15 mouse cellular contexts compared by ENCODE assay signal in the genomic region with DNA sequence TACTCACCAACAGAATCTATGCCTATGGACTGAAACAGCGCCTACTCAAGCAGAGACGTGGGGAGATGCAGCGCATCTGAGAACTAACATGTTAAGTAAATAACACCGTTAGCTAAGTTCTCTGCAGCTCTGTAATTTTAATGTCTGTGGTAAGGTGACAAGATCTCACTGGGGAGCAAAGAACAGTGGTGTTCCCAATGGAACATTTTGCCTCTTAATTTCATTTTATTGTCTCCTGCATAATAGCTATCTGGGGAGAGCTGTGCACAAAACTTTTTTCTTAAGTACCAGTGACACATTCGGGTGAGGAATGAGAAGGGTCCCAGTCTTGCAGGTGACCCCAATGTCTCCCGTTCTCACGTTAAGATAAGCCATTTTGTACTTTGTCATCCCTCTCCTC.
DNase-seq lines count a peak whose midpoint lies in the region.
"Had no signal": no experiment of that assay in that cellular context is flagged by ENCODE, and none has a peak within 500 bp of the region (broad histone marks: within the 10 kb centered on the region; RNA-seq: fewer than 3 reads in every experiment).

Gene Vmn1r1 (minus strand): TSS at position 101 of the 400 bp plus-strand sequence.

- DNase-seq in testis, postnatal 10 days (ENCODE audit: low spot score) = peak; percentile 13
- DNase-seq in testis, postnatal 14 days (ENCODE audit: low spot score) = no peak
- peak; percentile 14 for DNase-seq in brain, adult 2 months (ENCODE audit: low read depth, low spot score)
- no peak for DNase-seq in thymus, adult 18-20 months
- DNase-seq: adrenal gland, adult 2 months; adrenal gland, adult 8-10 months; adrenal gland, postnatal 10 days; adrenal gland, postnatal 14 days; adrenal gland, postnatal 25 days; adrenal gland, postnatal 36 days; B cell, adult 2 months; cerebellum, adult 11 months; cerebellum, adult 11-12 months; cerebellum, adult 18-20 months; cerebellum, adult 2 months had no signal

Comparison
In these comparisons a context has a peak if more than half of its experiments do, and no peak if none do; other contexts are left out.
1. DNase-seq: peak in testis, postnatal 10 days (single experiment) and brain, adult 2 months (single experiment); none in testis, postnatal 14 days (single experiment) and thymus, adult 18-20 months (0 of 2).